Mouse (Mus musculus) natural killer cell, adult 2 months (primary cell): ENCODE data around the gene Car9.
"Not testable (repeated sequence)": the region's sequence is repeated elsewhere in the genome, so short reads cannot be mapped to it uniquely, and the experiment has no call there.

Experiments
- DNase-seq, 2 experiments: peaks; one replicate each; pipeline ENCODE4 v3.0.0; 2022; ENCODE audit warnings: low spot score in 2 of 2

The Car9 gene

GRCm38 (mm10) chr4:43519956-43520355 lies 13.2 kb downstream of the Car9 start:
- peak; percentile 82 to 90 for DNase-seq

- peak; percentile 32 to 45 for DNase-seq
Observed at GRCm38 (mm10) chr4:43527880-43528279, 21.1 kb downstream of the Car9 start.

GRCm38 (mm10) chr4:43528487-43528886 lies 21.7 kb downstream of the Car9 start:
- DNase-seq: peak in 1 of 2 experiments; percentile 20

- no peak for DNase-seq
Observed at GRCm38 (mm10) chr4:43530081-43530501, 23.3 kb downstream of the Car9 start.

GRCm38 (mm10) chr4:43530581-43530980 lies 23.8 kb downstream of the Car9 start:
- DNase-seq: peak; percentile 61 to 78

GRCm38 (mm10) chr4:43533270-43533669 lies 26.5 kb downstream of the Car9 start:
- no peak for DNase-seq

- DNase-seq: no peak
Observed at GRCm38 (mm10) chr4:43535628-43536027, 28.9 kb downstream of the Car9 start.

GRCm38 (mm10) chr4:43536031-43536430 lies 29.3 kb downstream of the Car9 start:
- no peak for DNase-seq

GRCm38 (mm10) chr4:43542044-43542443 lies 35.3 kb downstream of the Car9 start:
- DNase-seq: no peak

- no peak for DNase-seq
Observed at GRCm38 (mm10) chr4:43546375-43547047, 39.7 kb downstream of the Car9 start.

GRCm38 (mm10) chr4:43547160-43547559 lies 40.4 kb downstream of the Car9 start:
- no peak for DNase-seq

- no peak for DNase-seq
Observed at GRCm38 (mm10) chr4:43549055-43549454, 42.3 kb downstream of the Car9 start.

GRCm38 (mm10) chr4:43551854-43552253 lies 45.1 kb downstream of the Car9 start:
- DNase-seq: not testable (repeated sequence)

- DNase-seq: no peak
Observed at GRCm38 (mm10) chr4:43552437-43552836, 45.7 kb downstream of the Car9 start.

- no peak for DNase-seq
Observed at GRCm38 (mm10) chr4:43553891-43554290, 47.1 kb downstream of the Car9 start.

- no peak for DNase-seq
Observed at GRCm38 (mm10) chr4:43555926-43556325, 49.2 kb downstream of the Car9 start.

- no peak for DNase-seq
Observed at GRCm38 (mm10) chr4:43558028-43558630, 51.4 kb downstream of the Car9 start.

GRCm38 (mm10) chr4:43558631-43559356 lies 52.0 kb downstream of the Car9 start:
- DNase-seq: peak; percentile 74 to 84

GRCm38 (mm10) chr4:43559519-43560242 lies 52.9 kb downstream of the Car9 start:
- DNase-seq: no peak

GRCm38 (mm10) chr4:43560243-43560611 lies 53.5 kb downstream of the Car9 start:
- DNase-seq: peak; percentile 46 to 61

GRCm38 (mm10) chr4:43560976-43561375 lies 54.2 kb downstream of the Car9 start:
- no peak for DNase-seq

GRCm38 (mm10) chr4:43561436-43561996 lies 54.8 kb downstream of the Car9 start:
- no peak for DNase-seq
